Mouse (Mus musculus) R1 (cell line): Measurements from ENCODE around the gene Lef1.

ENCODE experiments used
- DNase-seq: peaks from one replicate; pipeline ENCODE4 v3.0.0-alpha.2; 2018; ENCODE audit warnings: low read depth, low spot score

Lef1 gene

DNA sequence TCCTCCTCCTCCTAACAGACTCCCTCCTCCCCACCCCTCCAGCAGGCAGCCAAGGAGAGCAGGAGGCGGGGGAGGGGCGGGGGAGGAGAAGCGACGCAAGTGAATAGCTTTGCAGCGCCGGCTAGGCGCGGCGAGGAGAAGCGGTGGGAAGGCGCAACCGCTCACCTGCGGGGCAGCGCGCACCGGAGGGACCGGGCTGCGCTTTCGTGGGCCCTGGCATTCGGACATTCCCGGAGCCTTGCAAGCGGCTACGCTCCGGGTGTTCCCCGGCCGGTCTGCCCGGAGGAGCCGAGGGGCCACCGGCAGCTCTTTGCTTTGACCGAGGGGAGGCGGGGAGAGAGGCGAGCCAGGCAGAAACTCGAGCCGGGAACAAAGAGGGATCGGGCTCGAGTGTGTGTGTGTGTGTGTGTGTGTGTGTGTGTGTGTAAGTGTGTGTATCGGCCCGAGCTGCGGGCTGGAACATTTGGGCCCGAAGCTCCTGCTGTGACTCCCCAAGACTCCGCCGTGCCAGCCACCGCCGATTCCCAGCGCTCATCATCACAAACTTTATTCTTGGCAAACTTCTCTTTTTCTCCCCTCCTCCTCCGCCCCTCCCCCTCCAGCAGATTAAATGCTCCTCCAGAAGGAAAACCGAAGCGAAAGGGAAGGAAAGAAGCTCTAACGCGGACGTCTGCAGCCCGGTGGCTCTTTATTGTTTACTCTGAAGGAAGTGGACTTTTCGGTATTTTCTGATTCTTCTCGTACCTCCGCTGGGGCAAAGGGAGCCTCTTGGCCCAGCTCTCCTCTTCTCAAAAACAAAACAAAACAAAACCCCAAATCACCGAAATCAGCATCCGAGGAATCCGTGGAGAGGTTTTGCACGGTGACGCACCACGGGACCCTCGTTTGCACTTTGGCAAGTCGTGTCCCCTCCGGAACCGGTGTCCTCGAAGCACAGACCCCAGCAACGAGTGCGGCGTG is at the start of gene Lef1:
Gene Lef1, plus strand, starts transcription at position 281 of the 960 bp plus-strand sequence.
- peak; percentile 90 for DNase-seq

DNA sequence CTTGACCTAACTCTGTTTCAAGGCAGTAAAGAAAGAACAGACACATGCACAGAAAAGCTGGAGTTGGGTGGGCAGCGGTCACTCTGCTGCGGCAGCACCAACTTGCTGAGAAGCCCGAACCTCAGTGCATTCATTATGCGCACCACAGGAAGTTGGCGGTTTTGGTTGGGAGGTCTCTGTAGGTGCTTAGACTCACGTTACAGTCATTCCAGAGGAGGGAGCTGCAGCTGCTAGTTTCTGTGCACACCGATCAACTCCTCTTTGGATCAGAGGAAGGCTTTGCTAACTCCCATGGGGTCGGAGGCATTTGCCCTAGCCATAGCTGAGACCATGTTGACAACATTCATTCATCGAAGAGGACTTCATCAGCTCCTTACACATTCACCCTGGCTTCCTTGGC is 45.3 kb upstream of the Lef1 start:
- peak; percentile 47 for DNase-seq

DNA sequence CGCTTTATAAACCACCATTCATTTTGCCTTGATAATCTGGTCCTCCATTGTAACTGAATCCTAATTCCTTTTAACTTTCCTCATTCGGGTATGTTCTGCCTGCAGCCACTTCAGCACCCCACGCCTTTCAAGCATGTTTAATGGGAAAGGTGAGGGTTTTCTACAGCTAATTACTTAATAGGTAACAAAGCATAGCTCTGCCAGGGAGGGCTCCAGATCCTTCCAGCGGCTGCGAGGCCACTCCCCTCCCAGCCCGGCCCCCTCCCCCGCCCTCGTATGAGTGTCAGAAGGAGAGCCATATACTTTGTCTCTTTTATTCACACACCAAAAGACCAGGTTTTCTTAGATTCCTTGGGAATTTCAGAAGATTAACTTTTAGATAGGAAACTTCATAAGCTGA is 44.1 kb upstream of the Lef1 start:
- no peak for DNase-seq

DNA sequence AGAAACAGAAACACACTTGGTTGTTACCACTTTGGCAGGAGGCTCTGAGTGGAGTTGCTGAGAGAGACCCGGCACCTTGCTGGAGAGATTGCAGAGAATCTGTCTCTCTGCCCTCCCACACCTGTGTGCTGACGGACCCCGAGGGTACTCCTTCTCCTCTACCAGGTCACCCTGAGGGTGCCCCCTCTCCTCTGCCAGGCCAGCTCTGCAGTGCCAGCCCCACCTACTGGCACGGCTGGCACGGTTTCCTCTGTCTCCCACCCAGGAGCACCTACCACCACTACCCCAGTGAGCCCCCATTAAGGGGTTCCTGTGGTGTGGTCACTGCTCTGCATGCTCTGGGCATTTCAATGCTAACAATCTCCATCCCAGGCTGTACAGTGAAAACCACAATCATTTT is 42.3 kb upstream of the Lef1 start:
- DNase-seq: no peak

DNA sequence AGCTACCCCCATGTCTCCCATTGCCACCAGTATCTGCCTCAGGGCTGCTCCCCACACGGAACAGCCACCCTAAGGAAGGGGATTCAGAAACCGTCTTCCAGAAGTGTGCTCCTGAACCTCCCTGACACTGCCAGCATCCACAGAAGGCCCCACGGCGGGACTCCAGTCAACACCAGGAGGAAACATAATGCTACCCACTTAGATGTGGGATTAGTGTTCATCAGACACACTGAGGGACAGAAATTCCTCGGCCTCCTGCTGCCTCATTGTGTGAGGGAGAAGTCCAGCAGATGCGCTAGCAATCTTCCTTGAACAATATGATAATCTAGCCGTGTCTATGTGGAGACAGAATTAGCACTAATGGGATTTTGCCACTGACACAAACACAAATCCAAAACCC is 40.1 kb upstream of the Lef1 start:
- DNase-seq: no peak

DNA sequence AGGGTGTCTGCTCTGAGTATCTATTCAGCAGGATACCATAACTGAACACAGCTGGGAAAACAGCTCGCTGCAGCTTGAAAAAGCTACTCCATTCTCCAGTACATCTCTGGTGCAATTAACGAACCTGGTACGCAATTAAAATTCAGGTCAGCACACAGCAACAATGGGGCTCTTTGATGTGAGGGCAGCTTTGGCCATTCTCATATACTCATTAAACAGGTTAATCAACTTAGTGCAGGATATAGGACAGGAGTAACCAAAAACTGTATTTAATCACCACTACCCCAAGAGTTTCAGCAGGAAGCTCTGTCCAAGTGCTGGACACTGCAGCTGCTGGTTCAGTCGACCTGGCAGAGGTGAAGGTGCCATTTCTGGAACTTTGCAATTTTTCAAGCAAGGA is 37.6 kb upstream of the Lef1 start:
- no peak for DNase-seq

DNA sequence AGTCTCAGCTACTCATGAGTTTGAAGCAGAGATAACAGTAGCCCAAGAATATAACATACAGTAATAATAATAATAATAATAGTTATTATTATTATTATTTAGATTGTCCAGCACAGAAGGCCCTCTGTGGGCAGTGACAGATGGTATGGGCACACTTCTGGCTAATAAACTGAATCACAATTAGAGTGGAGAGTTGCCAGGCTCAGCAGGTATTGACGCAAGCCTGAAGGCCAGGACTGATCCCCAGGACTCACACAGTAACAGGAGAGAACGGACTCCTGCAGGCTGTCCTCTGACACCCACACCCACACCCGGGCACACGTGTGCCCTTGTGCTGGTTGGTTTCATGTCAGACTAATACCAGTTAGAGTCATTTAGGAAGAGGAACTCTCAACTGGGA is 36.3 kb upstream of the Lef1 start:
- no peak for DNase-seq

DNA sequence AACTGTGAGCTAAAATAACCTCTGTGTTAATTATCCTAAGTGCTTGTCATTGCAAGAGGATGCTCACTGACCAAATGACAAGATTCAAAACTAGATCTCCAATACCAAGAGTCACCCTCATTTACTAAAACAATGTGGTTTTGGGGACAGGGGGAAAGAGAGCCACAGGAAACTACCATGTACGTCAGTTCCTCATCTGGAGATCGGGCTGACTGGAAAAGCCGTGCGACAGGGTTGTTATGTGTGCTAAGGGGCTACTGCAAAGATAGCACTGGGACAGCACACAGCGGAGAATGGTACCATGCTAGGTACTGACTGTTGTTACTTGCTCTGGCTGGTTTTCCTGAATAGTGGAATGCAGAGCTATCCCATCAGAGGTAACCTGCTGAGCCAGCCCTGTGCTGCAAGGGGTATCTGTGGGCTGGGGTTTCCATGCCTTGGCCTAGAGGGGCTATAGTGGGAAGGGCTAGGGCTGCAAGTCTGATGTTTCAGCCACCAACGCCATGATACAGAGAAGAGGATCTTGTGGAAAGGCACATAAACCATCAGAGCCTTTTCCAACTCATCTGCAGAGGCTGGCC is 32.1 kb upstream of the Lef1 start:
- DNase-seq: no peak

DNA sequence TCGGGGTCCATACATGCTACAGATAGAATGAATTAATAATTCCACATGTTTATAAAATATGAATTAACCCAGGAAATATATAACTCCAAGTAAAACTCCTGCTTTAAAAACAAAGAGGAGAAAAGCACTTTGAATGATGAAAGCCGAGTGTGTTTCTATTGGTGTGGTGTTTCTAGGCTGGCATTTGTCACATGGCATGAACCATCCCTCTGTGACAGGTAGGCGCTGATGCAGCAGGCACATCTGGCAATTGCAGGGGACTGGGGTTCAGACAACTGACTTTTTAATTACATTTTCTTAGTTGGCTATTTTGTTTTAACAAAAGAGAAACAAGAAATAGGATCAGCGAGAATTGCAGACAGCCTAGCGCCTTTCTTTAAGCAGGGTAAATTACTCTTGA is 31.6 kb upstream of the Lef1 start:
- no peak for DNase-seq

DNA sequence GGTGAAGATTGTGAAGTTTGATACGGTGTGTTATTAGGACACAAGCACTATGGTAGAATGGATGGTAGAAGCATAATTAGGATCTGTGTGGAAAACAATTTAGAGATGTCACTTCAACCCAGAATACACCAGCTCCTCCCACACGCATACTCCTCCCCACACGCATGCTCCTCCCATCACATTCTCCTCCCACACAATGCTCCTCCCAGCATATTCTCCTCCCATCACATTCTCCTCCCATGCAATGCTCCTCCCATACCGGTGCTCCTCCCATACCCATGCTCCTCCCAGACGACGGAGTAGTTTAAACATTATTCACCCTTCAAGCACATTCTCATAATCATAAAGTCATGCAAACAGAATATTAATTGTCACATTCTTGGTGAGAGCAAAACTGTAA is 26.5 kb upstream of the Lef1 start:
- DNase-seq: peak; percentile 91

DNA sequence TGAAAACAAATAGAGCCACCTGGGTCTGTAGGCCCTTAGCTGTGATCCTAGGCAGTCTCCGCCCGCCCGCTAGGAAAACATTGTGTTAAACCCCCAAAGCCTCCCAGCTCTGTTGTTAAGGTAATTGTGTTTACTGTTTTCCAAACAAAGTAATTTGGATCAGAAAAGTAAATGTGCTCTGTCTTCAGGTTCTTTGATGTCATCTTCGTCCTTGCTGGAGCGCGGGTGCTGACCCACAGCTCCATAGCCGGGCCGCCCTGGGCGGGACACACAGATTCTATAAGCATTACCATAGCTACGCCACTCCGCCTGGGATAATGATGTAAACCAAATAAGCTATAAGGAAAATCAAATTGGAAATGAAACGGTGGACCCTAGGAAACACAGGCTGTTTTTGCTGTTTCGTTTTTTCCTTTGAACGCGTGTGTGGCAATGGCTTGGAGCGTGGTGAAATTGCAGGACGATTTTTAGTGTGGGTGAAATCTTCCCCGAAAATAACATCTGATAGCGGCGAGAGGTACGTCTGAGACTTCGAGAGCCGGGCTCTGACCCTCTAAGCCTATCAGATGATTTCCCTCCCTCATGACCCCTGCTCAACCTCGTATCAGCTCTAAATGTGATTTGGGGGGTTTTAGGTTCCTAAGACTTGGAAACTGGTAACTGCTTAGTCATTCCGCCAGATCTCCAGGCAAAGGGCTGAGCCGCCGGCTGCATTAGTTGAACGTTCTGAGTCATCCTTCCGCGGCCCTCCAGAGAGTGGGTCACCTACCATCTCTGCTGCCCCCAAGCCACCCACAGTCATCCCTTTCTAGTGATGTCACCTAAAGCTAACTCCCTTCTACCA is 25.3 kb upstream of the Lef1 start:
- DNase-seq: peak; percentile 96

DNA sequence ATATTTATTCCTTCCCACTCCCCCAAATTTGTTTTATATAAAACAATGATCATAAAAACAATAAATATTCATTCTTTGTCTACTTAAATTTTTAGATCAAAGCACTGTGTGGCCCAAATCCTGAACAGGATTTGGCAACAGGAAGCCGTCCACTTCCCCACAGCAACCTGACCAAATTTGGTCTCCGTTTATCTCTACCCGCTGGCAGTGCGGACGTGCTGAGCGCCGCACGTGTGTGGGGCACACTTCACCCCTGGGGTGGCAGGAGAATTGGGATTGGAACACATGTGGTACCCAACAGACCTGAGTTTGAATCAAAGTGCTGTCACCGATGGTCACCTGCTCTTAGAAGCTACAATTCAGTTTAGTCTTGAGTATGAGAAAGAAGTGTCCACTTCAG is 24.3 kb upstream of the Lef1 start:
- no peak for DNase-seq

DNA sequence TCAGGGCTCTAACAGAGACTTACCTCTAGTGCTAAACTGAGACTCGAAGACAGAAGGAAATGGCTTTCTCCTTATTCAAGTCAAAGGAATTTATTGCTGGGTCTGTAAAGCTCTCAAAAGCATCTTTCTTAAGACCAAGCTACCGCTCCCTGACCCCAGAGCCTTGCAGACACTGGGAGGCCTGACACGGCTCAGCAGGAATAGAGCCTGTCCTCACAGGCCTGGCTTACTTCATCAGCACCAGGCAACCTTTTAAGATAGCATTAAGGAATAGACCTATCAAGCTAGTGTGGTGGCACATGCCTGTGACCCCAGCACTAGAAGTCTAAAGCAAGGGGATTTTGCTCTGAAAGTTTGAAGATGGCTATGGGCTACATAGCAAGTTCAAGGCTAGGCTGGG is 20.6 kb upstream of the Lef1 start:
- no peak for DNase-seq

DNA sequence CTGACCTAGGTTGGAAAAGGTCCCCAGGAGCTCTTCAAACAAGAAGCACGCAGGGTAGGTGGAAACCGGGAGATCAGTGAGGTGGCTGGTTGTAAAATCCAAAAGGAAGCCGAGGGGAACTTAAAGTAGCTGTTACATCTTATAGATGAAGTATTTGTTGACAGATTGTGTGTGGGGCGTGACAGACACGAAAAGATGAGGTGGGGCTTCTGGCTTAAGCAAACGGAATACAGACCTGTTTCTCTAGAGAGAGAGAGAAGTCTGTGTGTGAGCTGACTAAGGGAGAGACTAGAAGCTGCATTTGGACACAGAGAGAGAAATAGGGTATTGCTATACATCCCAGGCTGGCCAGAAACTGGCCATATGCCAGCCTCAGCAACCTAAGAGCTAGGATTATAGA is 18.2 kb upstream of the Lef1 start:
- DNase-seq: no peak

DNA sequence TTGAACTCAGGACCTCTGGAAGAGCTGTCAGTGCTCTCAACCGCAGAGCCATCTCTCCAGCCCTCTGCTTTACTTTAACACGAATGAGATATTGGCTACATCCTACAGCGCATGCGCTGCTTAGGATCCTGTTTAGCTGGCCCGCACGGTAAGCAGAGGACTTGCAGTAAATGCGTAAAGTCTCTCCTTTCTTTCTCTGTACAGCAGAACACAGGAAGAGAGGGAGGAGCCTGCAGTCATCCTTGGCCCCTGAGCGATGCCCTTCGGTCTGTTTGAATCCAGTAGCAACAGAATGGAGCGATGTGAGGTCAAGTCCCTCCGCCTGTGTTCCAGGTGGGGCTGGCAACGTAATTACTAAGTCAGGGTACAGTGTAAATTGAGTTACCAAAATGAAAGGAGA is 16.5 kb upstream of the Lef1 start:
- peak; percentile 62 for DNase-seq

DNA sequence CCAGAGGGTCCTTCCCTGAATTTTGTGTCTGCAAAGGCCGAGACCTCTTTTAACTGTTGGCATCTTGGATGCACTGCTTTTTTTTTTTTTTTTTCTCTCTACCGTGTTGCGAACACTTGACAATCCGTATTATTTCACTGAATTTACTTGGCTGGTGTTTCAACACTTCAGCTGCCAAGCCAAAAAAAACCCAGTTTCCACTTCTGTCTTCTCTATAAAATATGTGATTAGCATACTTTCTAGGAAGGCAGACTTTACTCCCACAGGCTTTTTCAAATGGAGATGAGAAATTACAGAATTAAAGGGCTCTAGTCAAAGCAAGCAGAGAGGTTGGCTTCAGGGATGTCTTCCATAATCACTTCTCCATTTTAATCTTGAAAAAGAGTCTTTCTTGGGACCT is 14.2 kb upstream of the Lef1 start:
- no peak for DNase-seq

DNA sequence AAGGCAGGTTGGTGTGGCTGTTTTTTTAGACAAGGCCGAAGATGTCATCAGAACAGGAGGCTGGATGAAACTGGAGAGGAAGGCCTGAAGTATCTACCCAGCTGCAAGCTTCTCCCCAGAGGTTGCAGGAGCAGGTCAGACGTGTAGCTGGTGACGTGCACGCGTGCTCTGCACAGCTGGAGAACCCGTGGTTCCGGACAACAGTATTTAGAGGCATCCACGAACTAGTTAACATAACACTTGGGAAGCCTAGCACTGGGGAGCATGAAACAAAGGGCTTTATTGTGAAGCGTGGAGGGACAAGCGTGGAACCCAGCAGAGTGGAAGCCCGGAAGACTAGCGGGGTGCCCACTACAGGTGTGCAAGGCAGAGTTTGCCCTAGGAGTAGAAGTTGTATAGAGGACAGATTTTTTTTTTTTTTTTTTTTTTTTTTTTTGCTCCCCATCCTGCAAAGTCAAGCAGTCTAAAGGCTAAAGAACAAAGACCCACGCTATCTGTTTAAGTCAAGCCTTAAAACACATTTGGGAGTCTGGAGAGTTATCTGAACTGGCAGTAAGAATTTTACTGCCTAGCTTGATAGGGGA is 8.0 kb upstream of the Lef1 start:
- DNase-seq: peak; percentile 99

DNA sequence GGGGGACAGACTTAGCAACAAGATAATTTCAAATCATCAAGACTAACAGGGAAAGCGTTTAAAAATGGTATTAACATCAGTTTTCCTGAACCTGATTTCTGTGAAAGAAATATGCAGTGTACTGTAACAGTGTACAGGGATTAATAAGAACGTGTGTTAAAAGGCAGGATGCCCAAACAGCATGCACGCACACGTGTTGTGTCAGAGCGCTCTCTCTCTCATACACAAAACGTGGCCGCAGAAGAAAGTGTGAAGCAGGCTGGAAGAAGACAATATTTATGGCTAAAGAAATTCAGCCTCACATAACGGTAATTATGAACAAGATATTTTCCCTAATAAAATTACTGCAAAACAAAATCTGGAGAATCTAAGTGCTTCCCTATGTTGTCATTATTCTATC is 4.9 kb upstream of the Lef1 start:
- no peak for DNase-seq

DNA sequence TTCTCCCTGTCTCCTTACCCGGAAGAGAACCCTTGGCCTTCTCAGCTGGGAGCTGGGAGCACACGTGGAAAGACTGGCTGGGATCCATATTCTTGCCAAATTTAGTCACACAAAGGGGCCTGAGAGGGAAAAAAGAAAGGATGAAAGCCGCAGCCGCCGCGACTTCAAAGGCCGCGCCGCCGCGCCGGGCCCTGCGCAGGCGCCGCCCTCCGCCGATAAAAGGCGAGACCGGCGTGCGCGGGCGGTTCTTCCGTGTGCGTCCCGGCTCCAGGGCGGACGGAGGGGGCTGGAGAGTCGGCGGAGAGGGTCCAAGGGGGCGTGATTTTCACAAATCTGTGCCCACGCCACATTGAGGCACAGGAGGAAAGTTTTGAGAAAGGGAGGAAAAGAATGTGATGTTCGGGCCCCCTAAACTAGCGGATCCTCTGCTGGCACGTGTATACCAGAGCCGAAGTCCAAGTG is 4.3 kb upstream of the Lef1 start:
- DNase-seq: peak; percentile 81

DNA sequence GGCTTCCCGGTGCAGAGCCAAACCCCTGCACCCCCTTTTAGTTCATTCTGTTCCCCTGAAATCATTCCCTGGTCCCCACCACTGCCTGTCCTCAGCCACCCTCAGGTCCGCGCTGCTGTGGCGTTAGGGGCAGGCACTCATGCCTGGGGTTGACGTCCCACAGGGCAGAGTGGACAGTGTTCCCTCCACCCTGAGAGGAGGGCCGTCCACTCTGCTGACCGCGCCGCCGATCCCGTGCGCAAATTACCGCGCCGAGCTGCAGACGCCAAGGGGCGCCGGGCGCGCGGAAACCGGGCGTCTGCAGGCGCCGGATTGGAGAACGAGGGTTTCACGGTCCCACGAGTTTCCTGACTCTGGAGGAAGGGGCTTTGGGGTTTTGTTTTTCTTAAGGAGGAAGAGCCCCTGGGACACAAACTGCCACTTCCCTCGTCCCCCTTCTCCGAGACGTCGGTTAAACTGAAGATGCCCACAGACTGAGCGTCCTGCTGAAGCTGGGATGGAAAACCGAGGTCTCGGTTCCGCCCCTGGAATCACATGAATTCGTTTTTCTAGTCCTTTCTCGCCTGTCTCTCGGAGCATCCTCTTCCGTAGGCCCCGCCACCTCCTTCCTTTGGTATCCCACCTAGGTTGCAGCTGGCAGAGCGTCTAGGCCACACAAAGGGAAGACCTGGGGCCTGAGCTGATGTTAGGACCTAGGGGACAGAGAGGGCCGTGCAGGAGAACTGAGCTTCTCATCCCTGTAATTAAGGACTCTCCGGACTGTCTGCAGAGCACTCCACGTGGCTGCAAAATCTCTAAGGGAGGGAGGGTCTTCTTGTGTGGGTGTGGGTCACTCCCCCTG is 3.6 kb upstream of the Lef1 start:
- peak; percentile 63 for DNase-seq
